Mouse (Mus musculus): ENCODE measurements around the gene Map1a.

DNA sequence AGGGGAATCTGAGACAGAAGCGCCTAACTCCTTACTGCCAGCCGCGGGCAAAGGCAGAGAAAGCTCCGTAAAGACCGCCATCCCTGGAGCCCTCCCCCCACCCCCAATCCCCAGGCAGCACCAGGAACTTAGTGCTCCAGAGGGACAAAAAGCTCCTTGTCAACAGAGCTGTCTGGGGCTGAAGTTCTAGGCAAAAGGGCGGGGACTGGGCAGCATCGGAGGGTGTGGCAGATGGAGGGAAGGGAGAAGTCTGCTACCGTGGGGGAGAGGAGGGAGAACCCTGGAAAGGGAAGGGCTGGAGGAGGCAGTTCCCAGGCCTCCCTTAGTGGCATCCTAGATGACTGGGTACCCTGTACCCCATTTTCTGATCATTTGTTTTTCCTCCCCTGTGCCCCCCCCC is 8.7 kb downstream of the Map1a start:
- no peak for TF ChIP-seq POLR2A (IDR thresholded peaks at IDR 0.05; ENCODE audit: borderline replicate concordance, insufficient read depth, low read length)
- no peak for TF ChIP-seq CTCF (IDR thresholded peaks at IDR 0.05; ENCODE audit: borderline replicate concordance, insufficient read depth, low read depth, low read length)
